Mouse (Mus musculus) cerebellum, postnatal 10 days (tissue): Measurements from ENCODE around the gene Hist2h2aa1.
A peak's percentile ranks its signal among the peaks of the same experiment; 100 is the strongest.
"Not testable (repeated sequence)": the region's sequence is repeated elsewhere in the genome, so short reads cannot be mapped to it uniquely, and the experiment has no call there.

Experiments
- DNase-seq, 2 experiments: peaks; one replicate each; pipeline ENCODE4 v3.0.0; 2021; ENCODE audit warnings: mixed read lengths in 2 of 2

The Hist2h2aa1 gene

DNA sequence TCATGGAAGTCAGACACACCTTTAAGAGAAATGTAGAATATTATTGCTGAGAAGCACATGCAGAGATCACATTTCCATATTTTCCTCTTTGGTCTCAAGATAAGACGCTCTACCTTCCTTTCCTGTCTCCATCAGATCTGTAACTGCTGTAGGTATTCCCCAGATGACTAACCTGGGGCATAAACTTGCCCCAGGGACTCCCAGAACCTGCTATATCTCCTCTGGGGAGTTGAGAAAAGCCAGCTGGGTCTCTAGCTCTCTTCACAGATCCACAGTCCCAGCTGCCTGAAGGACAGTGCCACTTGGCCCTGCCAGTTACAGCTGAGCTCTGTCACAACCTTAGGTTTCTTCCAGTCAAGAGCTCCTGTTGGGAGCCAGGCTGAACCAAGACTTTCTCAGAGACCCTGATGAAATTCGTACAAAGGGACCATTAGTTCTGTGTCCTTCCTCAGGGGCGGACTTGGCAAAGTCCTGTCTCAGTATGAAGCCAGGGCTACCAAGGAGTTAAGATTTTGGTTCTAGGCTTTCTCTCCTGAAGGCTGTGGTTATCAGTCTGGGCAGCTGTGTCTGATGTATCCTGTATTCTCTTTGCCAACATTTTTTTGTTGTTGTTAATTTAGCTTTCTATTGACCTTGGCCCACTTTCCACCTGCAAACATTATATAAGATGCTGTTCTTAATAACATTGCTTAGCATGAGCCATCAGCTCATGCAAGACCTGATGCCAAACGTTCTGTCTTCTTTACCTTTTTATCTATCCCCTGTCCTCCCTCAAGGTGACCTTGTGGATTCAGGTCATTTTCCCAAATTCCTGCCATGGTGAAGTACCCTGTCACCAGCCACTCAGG lies 14.2 kb upstream of the Hist2h2aa1 start:
- DNase-seq, result no peak

DNA sequence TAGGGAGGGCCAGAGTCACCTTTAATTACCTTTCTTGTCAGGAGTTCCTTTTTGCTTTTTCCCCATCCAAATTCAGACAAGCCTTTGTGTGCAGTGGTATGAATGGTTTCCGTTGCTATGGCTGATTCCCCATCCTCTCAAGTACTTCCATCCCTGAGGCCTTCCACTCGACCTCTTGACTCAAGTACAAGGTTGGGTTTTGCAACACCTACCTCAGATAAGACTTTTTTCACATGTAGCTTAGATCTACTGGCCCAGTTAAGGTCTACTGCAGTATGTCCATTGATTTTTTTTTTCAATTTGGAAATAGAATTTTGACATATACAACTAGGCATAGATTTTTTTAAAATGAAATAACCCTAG lies 13.6 kb upstream of the Hist2h2aa1 start:
- DNase-seq, result no peak

DNA sequence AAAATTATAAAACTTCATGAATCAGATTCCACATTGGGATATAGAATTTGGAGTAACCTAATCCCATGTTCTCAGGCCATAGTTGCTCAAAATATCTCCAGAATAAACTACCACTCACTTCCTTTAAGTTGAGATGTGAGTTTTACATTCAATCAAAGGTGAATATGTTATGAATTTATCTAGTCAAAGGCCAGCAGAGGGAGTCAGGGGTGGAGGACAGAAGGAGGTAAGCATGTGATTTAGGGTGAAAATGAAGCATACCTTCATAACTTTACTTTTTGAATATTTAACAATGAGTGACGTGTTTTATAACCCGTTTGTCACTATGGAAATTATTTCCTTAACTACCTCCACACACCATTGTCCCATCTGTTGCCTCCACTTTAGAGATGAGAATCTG lies 10.4 kb upstream of the Hist2h2aa1 start:
- DNase-seq, result no peak

DNA sequence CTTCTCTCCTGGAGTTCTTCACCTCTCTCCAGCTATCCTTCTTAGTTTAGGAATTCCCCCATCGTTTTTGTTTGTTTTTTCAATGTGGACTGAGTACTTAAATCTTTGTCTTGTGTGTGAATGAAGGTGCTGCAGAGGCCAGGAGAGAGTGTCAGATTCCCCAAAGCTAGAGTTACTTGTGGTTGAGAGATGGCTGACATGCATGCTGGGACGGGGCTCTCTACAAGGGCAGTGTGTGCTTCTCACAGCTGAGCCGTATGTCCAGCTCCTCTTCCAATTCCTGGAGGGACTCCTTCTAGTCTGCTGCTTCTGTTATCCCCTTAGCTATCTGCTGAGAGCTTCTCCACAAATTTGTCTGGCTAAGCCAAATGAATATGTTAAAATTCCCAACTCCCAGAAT lies 9.5 kb upstream of the Hist2h2aa1 start:
- no peak for DNase-seq

DNA sequence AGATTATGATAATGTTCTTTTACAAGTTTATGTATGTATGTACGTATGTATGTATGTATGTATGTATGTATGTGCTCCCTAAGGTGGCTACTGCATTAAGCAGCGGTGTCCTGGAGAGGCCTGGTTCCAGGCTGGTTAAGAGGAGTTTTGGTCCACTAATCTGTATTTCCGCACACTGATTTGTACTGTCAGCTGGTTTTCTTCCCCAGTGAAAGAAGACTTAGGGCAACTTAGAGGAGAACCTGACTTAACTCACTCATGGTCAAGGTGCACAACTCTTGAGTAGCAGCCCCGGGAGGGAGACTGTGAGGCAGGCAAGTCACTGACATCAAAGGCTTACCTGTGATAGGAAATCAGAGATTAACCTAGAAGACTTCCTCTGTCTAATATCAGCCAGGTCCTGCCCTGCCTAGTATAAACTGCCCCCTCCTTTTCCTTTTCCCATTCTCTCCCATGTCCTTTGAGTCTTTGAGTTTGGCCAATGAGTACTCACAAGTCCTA lies 8.4 kb upstream of the Hist2h2aa1 start:
- DNase-seq, result no peak

DNA sequence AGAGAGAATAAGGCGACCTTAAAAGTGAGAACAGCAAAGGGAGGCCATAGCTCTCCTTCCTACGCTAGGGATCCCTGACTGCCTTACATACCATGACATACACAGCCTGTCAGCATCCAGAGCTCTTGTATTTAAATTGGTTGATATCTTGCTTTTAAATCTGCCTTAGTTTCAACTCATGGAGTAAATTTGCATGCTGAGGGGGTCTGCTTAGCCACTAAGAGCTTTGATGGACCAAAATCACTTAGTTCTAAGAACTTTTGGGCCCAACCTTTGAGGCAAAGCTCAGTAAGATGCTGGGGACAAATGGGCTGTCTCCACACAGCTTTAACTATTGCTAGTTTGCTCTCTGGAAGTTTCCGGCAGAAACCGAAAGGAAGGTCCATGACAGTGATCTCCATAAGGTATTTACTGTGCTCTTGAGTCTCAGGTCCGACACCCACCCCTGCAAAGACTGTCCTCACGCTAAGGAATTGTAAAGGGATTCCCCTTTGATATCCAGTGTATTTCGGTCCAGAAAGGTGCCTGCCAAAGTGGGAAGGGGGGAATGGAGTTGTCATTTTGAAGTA lies 7.9 kb upstream of the Hist2h2aa1 start:
- no peak for DNase-seq

DNA sequence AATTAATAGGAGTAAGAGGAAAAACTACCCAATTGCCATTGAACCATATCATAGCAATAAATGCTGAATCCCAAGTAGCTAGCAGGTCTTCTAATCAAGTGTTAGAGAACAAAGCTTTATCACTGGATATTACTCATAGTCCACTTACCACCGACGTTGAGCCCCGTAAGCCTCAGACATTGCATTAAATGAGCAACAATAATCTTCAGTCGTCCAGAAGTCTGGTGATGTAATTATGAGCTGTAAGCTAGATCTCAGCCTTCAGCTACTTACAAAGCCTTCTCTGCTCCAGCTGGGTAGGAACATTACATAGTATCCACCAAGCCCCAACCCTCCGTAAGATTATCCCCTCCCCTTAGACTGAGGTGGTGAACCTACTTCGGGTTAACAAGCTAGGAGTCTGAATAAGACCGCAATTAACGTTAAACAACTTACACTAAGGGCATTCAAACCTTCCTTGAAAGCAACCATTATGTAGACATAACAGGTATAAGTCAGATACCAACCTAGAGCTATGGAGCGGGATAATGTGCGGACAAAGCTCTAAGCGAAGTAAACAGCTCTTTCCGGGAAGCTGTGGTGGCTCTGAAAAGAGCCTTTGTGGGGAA lies 7.3 kb upstream of the Hist2h2aa1 start:
- no peak for DNase-seq

DNA sequence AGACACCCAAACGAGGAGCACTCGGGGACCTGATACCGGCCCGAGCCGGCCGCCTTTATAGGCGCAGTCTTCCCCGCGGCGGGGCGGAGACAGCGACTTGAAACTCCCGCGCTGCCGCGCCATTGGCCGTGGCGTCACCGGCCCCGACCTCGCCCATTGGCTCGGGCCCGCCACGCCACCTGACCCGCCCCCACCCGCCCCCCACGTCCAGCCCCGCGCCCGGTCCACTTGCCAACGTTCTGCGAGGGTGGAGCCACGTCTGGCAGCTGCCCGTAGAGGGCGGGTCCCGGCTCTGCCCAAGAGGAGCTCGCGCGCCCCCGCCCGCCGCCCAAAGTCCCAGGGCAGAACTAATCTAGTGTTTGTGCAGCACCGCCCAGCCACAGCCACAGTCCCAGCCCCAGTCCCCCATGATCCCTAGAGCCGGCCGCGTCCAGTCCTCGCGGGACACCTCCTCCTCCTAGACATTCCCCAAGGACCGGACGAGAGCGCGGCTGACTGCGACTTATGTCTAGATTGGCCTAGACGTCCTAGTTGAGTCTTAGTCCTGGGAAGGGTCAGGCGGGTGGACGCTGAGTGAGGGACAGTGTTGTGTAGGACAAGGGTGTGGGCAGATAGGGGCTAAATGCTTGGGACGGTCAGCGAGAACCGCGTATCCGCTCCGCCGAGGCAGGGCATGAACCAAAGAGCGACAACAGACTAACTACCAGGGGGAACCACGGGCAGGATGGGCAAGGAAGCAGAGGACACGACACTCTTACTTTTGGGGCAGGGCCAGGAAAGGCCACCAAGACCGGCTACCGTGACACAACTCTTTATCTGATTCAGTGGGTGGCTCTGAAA lies 6.1 kb upstream of the Hist2h2aa1 start, which contains the start of gene Hist2h3c2:
Gene Hist2h3c2 (minus strand): TSS at position 174 of the 840 bp plus-strand sequence.
- peak; percentile 51 to 67 for DNase-seq

DNA sequence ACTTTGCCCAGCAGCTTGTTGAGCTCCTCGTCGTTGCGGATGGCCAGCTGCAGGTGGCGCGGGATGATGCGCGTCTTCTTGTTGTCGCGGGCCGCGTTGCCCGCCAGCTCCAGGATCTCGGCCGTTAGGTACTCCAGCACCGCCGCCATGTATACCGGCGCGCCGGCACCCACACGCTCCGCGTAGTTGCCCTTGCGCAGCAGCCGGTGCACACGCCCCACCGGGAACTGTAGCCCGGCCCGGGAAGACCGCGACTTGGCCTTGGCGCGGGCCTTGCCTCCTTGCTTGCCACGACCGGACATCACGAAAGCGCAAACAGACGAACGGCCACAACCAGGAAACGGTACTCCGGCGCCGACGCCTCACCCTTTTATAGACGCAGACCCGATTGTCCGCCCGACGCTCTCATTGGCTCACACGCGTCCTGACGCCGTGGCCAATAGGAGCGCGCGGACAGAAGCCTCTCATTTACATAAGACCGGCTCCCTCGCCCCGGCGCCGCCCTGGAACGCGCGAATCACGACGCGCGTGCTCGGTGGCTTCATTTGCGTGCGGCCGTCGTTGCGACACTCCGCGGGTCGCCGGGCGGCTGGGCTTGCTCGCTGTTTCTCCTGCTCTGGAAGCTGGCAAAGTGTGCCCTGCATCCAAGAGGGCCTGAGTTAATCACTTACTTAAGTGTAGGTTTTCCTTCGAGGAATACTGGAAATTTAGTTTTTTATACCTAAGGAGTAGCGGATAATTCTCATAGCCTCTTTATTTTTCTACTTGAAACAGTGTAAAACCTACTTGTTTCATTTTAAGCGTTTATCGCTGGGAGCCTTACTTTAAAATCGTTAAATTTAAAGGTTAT lies 5.1 kb upstream of the Hist2h2aa1 start, which contains the start of gene Hist2h2aa2:
Gene Hist2h2aa2 (minus strand): TSS at position 328 of the 850 bp plus-strand sequence.
- peak; percentile 96 to 97 for DNase-seq

DNA sequence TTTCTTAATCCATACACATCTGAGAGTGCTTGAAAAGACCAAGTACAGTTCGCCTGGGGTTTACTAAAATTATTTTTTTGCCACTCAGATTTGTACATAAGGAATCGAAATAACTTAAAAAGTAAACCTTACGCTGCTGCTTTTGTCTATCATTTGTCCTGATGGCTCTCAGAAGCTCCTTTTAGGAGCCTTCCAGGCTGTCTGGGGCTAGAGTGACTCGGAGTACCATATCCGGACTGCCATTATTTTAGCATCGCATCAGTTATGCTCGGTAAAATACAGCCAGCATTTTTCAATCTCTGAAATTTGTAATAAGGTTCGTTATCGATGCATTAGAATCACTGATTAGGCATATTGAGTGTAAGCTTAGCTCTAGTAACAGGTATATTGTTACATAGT lies 4.5 kb upstream of the Hist2h2aa1 start:
- DNase-seq, result no peak

DNA sequence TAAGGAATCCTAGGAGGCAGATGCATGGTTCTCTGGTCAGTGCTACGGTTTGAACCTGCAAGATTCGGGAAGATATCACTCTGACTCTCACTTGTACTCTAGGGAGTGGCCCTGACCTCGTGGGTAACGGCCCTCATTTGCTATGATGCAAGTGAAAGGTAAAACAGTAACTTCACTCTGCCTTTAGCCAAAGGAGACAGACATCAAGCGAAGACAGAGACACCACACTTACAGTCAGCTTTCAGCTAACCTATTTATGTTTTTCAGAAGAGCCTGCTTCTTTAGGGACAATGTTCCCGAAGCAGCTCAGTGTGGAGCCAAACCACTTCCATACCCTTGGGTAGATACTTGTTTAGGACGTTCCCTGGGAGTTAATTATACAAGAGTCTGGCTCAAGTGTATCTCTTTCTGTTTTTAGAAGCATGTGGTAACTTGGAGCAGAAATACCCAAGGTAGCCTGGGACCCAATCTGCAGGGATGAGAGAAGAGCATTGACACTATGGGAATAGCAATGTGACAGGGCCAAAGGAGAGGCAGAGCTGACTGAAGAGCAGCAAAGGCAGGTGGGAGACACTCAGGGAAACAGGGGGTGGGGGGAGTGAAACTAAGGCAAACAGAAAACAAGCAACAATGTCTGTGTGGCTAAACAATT lies 1.2 kb upstream of the Hist2h2aa1 start:
- no peak for DNase-seq

DNA sequence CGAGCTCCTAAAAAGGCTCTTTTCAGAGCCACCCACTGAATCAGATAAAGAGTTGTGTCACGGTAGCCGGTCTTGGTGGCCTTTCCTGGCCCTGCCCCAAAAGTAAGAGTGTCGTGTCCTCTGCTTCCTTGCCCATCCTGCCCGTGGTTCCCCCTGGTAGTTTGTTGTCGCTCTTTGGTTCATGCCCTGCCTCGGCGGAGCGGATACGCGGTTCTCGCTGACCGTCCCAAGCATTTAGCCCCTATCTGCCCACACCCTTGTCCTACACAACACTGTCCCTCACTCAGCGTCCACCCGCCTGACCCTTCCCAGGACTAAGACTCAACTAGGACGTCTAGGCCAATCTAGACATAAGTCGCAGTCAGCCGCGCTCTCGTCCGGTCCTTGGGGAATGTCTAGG lies 721 bp downstream of the Hist2h2aa1 start:
- DNase-seq, result not testable (repeated sequence)

DNA sequence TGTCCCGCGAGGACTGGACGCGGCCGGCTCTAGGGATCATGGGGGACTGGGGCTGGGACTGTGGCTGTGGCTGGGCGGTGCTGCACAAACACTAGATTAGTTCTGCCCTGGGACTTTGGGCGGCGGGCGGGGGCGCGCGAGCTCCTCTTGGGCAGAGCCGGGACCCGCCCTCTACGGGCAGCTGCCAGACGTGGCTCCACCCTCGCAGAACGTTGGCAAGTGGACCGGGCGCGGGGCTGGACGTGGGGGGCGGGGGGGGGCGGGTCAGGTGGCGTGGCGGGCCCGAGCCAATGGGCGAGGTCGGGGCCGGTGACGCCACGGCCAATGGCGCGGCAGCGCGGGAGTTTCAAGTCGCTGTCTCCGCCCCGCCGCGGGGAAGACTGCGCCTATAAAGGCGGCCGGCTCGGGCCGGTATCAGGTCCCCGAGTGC lies 1.1 kb downstream of the Hist2h2aa1 start, which contains the start of gene Hist2h3c1:
Gene Hist2h3c1 (plus strand): TSS at position 259 of the 430 bp plus-strand sequence.
- DNase-seq, result not testable (repeated sequence)

DNA sequence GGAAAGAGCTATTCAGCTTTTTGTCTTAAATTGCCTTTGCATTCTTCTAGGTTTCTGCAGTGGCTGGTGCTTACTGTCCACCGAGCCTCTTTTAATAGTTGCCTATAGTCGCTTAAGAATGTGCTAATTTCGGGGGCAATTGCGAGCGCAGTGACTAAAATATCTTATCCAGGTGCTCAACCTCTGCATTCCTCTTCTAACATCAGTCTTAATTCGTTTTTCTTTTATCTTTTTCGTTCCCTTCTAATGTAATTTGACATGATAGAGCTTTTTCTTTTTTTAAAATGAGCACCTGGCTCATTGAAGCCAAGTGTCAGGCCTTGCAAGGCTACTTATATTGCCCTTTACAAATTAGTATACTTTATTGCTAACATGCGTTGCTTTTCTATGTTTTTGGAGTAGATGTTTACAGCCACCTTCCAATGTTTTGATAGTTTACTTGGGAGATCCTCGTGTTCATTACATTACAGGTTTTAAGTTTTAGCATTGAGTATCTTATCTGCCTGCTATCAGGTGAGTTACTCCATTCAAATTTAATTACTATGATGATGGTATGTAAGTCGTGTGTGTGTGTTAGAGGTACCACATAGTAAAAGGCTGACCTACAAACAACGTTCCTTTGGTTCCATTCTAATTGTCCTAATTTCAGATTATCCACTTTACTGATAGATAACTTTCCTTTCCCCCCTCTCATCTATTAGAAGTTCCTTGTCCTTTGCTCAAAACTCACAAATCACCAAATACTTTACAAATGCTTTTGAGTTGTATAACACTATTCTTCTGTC lies 2.3 kb downstream of the Hist2h2aa1 start:
- no peak for DNase-seq

DNA sequence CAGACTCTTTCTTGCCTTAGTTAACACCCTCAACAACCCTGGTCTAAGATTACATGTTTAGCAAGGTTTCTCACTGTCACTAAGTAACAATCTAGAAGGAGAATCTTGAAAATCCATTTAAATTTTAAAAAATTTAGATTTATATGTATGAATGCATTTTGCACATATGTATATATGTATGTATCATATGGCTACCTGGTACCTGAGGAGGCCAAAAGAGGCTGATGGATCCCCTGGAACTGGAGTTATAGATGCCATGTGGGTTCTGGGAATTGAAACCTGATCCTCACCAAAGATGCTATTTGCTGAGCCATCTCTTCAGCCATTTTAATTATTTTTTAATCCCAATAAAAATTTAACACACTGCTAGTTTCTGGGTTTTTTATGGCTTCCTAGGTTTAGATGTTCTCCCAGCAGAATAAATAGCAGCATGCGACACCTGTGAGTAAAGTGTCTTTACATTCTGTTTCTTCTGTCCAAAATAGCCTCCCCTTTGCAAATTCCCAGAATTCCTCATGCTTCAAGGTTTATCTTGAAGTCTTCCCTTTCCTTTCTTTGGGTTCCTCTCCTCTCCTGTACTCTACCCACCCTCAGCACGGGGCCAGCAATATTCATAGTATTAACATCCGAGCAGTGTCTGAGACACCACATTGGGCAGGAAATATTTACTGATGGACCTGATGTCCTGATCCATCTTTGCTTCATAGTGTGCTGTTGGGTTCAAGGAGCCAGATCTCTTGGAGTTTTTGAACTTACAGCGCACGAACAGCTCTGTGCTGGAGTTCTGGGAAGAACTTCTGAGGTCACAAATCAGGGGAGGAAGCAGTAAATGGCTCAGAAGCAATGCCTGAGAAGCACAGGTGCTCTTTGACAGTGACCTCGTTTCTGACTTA lies 3.1 kb downstream of the Hist2h2aa1 start:
- no peak for DNase-seq

DNA sequence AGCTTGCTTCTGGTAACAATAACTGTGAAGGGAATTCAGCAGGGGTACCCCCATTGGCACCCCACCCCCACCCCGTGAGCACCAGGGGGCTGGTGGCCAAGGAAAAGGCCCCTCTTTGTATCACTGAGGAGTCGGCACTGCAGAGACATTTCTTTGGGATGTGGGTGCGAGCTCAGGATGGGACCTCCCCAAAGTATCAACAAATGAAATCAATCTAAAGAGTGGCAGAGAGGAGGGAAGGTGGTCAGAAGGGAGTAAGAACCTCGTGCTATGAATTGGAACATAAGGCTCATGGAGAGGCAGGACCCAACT lies 3.7 kb downstream of the Hist2h2aa1 start:
- DNase-seq, result no peak

DNA sequence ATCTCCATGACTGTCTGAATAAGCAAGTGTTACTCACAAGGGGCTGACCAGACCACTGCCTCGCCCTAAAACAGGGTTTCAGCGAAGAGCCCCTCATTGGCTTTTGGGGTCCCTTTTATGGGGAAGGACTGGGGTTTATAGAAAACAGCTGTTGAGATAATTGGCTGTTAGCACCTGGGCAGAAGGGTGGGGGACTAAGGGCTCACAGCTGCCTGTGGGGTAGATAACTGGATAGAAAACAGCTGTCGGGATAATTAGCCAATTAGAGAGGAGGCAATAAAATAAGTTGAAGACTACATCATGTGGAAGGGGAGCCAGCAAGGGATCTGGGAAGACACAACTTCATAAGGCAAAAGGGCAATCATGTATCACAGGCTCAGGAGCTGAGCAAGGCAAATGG lies 5.6 kb downstream of the Hist2h2aa1 start:
- no peak for DNase-seq

DNA sequence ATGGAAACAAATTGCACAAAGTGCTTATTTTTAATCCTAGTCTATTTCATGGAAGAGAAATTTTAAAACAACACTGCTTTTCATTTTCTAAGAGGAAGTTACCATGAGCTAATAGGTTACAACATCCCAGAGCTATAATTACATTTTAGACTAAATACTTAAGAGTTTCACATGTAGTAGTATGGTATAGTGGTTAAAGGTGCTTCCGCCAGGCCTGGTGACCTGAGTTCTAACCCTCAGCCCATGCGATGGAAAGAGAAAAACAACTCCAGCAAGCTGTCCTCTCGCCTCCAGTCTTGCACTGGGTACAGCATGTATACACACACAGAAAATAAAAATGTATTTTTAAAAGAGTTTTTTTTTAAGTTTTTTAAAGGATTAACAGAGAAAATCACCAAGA lies 6.5 kb downstream of the Hist2h2aa1 start:
- no peak for DNase-seq

DNA sequence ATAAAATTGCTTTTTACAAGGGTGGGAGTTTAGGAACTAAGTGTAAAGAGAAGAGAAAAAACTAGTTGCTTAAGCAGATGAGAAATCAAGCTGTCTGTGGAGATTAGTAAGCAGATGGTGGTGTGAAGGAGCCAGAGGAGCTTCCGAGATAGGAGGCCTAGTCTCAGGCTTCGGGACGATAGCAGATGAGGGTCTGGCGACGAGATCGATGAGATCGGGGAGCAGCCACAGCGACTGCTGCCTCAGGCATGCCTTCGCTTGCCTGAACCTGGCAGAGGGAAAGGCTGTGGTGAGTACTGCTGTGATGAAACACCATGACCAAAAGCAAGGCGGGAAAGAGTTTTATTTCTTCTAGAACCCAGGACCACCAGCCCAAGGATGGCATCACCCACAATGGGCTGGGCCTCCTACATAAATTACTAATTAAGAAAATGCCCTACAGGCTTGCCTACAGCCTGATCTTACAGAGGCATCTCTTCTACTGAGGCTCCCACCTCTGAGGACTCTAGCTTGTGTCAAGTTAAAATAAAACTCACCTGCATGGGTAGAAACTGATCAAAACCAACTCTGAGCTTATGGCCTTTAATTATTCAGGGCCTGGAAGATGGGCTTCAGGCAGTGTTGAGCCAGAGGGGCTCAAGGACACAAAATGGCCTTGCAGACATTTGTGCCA lies 9.5 kb downstream of the Hist2h2aa1 start:
- DNase-seq, result peak; percentile 76 to 80
